Mouse (Mus musculus) layer of hippocampus, adult 18-20 months (tissue): Measurements from ENCODE around the gene Rfwd3. TPM values are rescaled to one million over a fixed set of nuclear protein-coding genes. Genes with fewer than 3 reads are reported as not detected.
"Not testable (repeated sequence)": the region's sequence is repeated elsewhere in the genome, so short reads cannot be mapped to it uniquely, and the experiment has no call there.

ENCODE experiments used
- DNase-seq, 2 experiments: peaks; one replicate each; pipeline ENCODE4 v3.0.0; 2022; ENCODE audit warnings: low spot score in 2 of 2
- long read RNA-seq: library from polyadenylated mRNA; stranded (forward); transcript quantifications from one replicate; pipeline ENCODE4 v2.0.0, GENCODE M21; 2021
- total RNA-seq, 2 experiments: library from RNA; stranded (reverse); gene quantifications; 2 replicates each; pipeline ENCODE4 v1.2.3; 2021

The Rfwd3 gene
- total RNA-seq = 10 to 100 TPM; 24.2 to 25.0 TPM
- long read RNA-seq, full-length matches to known transcripts = 22 of 24 reads
- long read RNA-seq, partial matches to known transcripts = 0 of 24 reads
- long read RNA-seq, other reads (novel, unspliced or antisense) = 2 of 24 reads

- peak; percentile 97 to 99 for DNase-seq
These were observed at the start of gene Rfwd3 for GRCm38 (mm10) chr8:111299821-111300568. Gene Rfwd3, minus strand, starts transcription at chr8:111300222.

GRCm38 (mm10) chr8:111343225-111343624 is 43.2 kb upstream of the Rfwd3 start:
- peak; percentile 39 to 87 for DNase-seq

- no peak for DNase-seq
These were observed 40.2 kb upstream of the Rfwd3 start for GRCm38 (mm10) chr8:111340186-111340585.

- no peak for DNase-seq
These were observed 38.6 kb upstream of the Rfwd3 start for GRCm38 (mm10) chr8:111338370-111339208.

GRCm38 (mm10) chr8:111337890-111338347 is 37.9 kb upstream of the Rfwd3 start, which contains the start of gene Mlkl:
Gene Mlkl, minus strand, starts transcription at chr8:111338177.
- no peak for DNase-seq

- DNase-seq = no peak
These were observed 37.4 kb upstream of the Rfwd3 start for GRCm38 (mm10) chr8:111337311-111337889.

- DNase-seq = no peak
These were observed 36.7 kb upstream of the Rfwd3 start for GRCm38 (mm10) chr8:111336692-111337091.

GRCm38 (mm10) chr8:111325222-111325790 is 25.3 kb upstream of the Rfwd3 start:
- DNase-seq = no peak

- DNase-seq = no peak
These were observed 14.7 kb upstream of the Rfwd3 start for GRCm38 (mm10) chr8:111314729-111315128.

- DNase-seq = not testable (repeated sequence)
These were observed 13.9 kb upstream of the Rfwd3 start for GRCm38 (mm10) chr8:111313961-111314360.

- no peak for DNase-seq
These were observed 12.7 kb upstream of the Rfwd3 start for GRCm38 (mm10) chr8:111312758-111313162.

- not testable (repeated sequence) for DNase-seq
These were observed 10.0 kb upstream of the Rfwd3 start for GRCm38 (mm10) chr8:111310006-111310405.

GRCm38 (mm10) chr8:111305031-111305730 is 5.2 kb upstream of the Rfwd3 start:
- no peak for DNase-seq

GRCm38 (mm10) chr8:111304359-111304758 is 4.3 kb upstream of the Rfwd3 start:
- DNase-seq = no peak

GRCm38 (mm10) chr8:111303076-111303803 is 3.2 kb upstream of the Rfwd3 start:
- not testable (repeated sequence) for DNase-seq

GRCm38 (mm10) chr8:111300597-111301546 is 850 bp upstream of the Rfwd3 start:
- no peak for DNase-seq

- peak in 1 of 2 experiments; percentile 24 for DNase-seq
These were observed 630 bp downstream of the Rfwd3 start for GRCm38 (mm10) chr8:111299363-111299820.

GRCm38 (mm10) chr8:111298011-111298410 is 2.0 kb downstream of the Rfwd3 start:
- no peak for DNase-seq
